Mouse (Mus musculus) right cerebral cortex, postnatal 10 days (tissue): ENCODE measurements around the gene Mcu.
A peak's percentile ranks its signal among the peaks of the same experiment; 100 is the strongest.

Experiments
- DNase-seq, 2 experiments: peaks; one replicate each; pipeline ENCODE4 v3.0.0; 2021; ENCODE audit warnings: low spot score in 2 of 2

Mcu gene

DNA sequence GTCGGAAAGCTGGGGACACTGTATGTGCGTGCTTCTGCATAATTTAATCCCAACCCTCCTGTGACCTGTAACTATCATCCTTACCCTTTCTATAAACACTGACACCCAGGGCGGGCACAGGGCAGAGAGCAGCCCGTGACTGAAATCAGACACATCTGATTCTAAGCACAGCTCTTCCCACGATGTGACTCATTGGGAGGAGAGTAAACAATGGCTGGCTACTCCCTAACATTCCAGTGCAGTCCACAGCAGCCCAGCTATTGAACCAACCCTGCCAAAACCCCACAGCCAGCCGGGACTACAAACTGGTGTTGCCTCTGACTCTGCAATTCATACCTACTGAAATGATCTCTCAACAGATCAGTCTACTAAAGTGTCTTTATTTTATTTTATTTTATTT, 78.9 kb downstream of the Mcu start:
- DNase-seq, result no peak

DNA sequence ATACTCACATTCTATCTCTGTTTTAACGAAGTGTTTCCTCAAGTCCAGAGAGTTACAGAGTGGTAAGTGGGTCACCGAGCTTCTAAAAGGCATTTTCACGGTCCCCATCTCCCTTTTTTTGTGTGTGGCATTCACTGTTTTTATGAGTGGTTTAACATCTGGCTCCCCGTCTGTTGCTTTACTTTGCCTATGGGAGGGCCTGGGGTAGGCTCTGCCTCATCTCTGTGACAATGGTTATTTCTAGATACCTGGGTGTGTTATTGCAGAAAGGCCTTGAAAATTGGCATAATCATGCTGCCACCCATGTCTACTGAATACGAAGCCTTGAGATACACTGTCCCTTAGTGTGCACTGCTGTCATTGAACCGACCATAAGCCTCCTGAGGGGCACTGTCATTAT, 84.2 kb downstream of the Mcu start:
- DNase-seq, result no peak

DNA sequence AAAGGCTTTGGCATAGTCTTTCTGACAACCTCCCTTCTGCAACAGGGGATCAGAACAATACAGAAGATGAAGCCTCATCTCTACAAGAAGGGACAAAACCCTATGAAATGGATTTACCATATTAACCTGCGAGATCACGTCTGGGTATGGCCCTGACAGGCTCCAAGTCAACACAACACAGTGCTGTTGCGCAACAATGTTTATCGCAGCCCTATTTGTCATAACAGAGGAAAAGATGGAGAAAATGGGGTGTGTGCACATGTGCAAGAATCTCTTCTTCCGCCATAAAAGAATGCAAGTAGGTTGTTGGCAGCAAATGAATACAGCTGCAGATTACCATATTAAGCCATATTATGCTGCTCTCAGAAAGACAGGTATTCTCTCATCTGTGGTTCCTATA, 88.7 kb downstream of the Mcu start:
- no peak for DNase-seq

DNA sequence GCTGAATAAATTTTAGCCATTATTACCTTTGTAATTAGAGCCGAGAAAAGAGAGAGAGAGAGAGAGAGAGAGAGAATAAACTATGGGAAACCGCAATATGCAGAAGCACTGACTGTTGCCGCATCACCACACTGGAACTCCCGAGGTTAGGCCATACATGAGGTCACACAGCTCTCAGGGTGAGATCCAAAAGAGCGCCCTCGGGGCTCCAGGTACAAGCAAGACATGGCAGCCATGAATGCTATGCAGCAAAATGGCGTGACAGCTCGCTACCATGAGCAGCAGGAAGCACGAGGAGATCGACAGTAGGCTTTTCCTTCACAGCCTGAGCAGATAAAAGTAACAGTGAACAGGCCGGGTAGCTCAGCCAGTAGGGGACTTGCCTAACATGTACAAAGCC, 89.2 kb downstream of the Mcu start:
- DNase-seq, result no peak

DNA sequence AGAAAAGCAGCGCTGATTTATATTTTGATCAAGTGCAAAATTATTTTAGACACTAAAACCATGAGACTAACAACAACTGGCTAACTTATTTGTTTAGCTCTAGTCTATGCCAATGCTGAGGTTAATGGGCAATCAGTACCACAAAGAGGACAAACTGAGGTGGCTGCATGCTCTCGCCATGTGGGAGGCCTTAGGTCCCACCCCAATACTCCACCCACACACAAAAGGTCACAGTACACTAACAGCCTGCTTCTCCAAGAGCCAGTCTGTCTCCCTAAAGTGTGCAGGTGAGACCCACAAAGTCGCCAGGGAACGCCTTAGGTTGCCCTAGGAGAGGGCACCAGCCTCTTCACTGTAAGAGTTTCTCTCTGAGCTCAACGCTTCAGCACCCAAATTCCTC, 91.8 kb downstream of the Mcu start:
- DNase-seq, result no peak

DNA sequence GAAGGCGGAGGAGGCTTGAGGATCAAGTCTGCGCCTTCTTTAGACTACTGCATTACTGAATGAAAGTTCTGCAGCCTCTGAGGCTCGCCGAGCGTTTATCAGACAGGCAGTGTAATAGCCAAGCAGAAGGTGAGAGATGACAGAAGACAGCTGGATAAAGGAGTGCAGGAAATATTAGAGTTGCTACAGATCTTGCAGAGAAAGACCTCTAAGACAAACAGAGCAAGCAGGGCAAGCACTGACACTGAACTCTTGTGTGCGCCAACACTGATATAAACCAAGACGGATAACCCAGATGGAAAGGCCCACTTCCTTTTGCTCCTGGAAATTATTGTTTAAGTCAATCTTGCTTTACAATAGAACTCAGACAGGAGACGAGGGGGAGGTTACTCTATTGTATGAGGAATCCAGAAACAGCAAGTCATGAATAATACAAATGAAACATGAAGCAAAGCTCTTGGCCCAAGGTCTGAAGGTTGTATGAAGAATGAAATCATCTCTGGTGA, 92.6 kb downstream of the Mcu start:
- DNase-seq, result no peak

DNA sequence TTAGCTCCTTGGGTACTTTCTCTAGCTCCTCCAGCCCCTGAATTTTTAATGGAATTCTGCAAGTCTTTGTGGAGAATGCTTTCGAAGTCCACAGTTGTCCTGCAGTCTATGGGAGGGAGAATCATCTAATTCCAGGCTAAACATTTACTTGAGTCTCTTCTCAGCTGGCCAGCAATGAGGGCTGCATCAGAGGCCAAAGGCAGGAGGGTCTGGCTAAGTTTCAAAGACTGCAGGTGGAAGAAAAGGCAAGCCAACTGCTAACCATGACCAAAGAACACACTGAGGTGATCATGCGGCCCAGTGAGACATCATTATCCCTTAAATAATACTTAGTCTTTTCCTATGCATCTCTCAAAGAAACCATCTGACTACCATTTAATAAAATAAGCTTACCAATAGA, 95.8 kb downstream of the Mcu start:
- no peak for DNase-seq

DNA sequence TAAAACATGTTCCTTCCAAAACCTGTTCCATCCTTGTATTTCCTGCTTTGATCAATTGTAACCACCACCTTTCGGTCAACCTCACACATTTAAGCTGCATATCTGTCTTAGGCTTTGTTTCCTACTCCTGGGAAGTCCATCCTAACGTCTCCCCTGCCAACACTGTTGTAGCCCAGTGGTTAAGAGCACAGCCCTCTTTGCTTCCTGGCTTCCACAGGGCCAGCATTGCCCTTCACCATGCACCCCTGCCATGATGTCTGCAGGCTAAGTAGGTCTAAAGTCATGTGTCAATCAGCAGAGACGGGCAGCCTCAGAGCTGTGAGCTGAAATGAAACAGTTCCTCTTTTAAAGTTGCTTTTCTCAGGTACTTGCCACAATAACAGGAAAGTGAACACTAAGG, 97.1 kb downstream of the Mcu start:
- DNase-seq, result no peak

DNA sequence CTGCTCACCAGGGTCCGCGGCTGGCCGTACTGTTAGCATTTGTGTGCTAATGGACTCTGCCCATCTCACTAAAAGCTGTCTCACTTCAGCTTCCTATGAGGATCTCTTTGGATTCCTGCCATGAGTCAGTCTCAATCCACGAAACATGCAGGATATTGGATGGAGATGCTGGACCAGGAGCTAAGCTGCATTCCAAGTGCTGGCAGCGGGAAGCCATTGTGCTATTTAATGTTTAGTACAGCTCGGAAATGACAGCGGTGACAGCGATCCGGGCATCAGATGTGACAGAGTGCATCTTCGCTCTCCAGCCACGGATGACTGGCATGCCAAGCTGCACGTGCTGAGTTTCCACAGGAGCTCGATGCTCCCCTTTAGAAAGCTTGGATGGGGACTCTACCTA, 99.3 kb downstream of the Mcu start:
- DNase-seq, result no peak

DNA sequence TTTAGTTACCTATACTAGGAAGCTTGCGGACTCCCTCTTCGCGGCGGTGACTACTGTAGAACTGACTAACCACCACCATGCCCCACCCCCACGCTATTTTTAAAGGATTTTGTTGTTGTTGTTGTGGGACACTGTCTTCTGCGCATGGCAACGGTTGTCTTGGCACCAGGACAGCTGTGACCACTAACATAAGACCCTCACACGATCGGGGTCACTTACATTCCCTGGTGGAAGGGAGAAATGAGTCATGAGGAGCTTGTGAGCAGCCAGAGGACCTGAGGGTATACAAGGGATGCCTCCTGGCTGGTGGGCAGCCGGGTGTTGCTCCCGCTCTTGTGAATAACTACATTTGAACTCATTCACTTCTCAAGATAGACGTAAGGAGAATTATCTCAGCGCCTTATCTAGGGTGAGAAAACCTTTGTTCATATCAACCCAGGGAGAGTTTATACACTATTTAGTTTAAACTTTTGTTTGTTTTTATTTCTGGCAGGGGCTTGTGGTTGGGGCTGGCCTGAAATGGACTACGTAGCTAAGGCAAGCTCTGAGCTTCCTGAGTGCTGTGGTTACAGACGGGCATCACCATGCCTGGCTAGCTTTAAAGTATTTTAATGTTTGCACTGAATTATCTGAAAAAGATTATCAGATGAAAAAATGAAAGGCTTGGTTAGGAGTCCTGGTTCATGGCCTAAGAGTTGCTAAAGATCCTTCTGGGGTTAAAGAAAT, 101.6 kb downstream of the Mcu start:
- no peak for DNase-seq

DNA sequence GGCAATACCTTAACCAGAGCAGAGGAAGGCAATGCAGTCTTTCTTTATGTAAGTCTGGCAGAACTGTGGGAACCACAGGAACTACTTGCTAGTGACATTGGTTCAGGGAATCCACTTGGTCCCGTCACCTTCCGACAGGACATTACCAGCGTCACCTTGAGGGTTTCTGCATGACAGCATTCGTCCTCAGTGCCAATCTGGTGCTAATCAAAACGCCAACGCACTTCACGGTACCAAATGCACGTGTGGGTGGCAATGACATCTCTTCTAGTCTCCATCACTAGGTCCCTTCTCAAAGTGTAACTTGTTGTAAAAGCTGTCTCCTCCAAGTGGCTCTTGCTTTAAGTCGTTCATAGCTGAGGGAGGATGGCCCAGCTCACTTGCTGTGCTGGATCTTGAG, 104.3 kb downstream of the Mcu start:
- no peak for DNase-seq

DNA sequence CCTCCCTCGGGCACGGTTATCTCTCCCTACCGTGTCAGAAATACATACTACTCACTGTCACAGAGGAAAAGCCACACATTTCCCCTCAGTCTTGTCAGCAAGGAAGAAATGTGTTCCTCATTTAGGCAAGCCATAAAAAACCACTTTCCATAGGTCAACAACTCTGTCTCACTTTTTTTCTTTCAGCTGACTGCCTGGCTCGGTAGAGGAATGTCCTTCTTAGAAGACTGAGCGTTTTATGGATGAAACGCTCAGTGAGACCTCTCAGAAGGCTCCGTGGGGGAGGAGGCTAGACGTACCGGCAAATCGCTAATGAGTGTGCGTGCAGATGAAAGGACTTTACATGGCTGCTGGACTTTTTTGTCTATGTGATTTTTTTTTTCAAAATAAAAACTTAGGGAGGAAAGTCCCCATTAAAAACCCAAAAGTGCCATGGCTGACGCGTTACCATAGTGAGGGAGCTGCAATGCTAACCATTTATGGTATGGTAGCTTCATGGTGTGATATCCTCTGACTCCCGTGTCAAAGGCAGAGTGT, 105.0 kb downstream of the Mcu start:
- no peak for DNase-seq

DNA sequence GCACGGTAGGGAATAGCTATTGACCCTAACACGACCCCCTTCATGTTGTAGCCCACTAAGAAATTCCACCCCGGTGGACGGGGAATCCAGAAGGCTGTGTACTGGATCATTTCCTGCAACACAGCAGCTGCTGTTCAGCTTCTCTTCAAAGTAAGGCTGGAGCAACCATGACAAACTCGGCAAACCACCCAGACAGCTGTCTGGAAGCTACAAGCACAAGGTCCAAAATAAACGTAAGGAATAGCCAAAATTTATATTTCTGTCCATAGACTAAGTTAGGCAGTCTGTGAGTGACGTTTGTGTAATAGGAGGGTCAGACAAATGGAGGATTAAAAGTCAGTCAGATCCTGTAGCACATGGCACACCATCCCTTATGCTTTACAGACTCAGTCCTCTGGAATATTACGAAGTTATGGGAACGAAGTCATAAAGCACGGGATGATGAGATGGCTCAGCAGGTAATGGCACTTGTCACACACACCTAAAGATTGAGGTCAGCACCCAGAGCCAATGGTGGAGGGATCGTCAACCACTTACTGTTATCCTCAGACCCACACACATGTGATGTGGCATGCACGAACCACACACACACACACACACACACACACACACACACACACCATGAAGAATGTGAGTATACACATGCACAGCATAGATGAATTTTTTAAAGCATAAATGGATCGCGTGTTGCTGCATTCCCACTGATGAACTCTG, 105.6 kb downstream of the Mcu start:
- peak; percentile 41 to 68 for DNase-seq

DNA sequence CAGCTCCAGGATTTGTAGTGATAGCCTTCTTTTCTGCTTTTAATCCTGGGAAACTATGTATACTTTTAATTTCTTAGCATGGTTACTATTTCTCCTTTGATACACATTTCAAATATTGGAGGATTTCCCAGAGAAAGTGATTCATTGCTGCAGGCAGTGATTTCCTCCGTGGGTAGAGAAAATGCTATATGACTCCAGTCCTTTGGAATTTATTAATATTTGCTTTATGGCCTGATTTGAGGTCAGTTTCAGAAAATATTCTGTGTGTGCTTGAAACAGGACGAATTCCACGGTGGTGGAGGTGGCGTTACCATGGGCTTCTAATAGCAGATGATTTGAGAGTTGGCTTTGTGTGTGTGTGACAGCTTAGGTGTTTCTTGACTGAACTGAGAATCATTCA, 107.3 kb downstream of the Mcu start:
- DNase-seq, result no peak

DNA sequence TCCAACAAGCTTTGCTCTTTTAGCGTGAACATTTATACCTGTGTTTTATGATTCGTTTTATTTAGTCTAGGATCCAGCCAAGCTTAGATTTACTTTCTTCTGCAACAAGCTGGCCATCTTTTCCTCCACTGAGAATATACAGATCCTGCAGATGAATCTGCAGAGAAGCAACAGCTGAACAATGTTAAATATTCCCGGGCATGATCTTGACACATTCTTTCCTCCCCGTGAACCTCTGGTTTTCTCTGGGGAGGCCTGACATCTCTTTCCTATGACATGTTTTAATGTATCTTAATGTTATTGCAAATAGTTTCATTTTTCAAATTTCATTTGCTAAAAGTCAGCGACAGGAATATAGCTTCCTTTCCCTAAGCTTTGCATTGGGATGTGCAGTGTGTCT, 109.8 kb downstream of the Mcu start:
- DNase-seq, result no peak

DNA sequence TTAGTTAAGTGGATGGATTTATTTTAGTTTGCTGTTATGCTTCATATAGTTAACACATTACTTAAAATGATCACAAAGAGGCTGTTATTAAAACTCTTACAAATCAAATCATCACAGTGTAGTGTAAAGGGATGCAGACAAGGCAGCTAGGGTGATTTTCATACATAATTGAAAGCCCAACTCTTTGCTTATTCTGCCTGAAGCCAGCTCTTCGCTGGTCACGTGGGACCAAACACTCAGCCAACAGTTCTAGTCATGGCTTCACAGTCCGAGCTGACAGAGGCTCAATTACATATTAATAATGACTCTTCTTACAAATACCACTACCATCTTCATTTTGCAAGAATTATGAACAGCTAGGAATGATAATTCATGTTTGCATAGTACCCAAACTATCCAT, 112.2 kb downstream of the Mcu start:
- DNase-seq, result no peak

DNA sequence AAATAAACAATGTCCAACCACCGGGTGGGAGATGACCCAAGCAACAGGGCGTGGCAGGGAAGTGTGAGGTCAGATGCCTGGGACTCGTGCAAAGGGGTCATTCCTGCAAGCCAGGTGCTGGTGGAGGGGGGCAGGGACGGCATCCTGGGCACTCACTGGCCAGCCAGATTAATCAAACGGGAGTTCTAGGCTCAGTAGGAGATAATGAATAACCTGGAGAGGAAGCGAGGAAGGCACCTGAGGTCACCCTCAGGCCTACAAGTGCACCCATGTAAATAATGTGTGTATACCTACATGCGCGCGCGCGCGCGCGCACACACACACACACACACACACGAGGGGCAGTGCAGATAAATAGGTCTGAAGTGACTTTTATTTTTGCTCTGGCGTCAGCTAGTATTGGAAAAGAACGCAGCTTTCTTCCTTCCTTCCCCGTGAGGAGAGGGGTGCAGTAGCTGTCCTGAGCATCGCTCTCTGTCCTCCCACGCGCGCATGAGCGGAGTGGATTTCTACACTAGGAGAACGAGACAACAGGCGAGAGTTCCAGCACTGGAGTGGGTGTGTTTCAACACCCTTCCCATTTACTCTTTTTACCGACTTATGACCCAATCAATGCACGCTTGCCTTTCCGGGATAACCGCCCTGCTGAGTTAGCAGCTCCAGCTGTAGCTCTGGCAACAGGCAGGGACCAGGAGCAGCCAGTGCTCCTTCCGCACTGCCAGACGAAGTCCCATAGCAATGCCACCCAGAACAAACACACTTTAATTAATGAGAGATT, 112.9 kb downstream of the Mcu start:
- peak; percentile 55 to 64 for DNase-seq

DNA sequence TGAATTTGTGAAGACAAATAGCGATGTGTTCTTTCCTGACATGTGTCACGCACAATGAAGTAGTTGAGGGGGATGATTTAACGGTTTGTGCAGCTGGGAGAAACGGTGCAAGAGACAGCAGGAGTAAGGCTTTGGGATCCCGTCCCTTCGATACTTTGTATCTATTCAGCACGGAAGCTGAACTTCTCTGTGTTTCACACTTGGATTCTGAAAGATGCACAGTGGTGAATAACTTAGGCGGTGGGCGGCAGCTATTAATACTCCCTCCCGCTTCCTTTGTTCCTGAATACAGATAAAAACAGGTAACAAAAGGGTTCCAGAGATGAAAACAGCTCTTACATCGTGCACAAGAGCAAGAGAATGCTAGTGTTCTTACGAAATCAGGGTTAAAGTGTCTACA, 114.1 kb downstream of the Mcu start:
- no peak for DNase-seq

DNA sequence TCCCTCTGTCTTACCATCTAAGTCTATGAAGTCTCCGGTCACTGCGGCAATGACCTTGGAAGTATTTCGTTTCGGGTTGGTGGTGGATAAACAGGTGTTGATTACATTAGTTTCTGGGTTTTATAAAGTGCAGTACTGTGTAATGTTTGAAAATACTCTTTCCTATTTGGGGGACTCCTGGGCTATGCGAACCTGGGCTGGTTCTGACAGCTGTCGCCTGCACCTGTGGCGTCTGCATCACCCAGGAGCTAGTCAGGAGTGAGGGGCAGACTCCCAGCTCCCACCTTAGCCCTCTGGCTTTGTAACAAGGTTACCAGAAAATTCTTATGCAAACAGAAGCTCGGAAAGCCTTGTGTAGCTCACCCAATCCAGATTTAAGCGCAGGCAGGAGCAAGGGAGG, 114.7 kb downstream of the Mcu start:
- no peak for DNase-seq

DNA sequence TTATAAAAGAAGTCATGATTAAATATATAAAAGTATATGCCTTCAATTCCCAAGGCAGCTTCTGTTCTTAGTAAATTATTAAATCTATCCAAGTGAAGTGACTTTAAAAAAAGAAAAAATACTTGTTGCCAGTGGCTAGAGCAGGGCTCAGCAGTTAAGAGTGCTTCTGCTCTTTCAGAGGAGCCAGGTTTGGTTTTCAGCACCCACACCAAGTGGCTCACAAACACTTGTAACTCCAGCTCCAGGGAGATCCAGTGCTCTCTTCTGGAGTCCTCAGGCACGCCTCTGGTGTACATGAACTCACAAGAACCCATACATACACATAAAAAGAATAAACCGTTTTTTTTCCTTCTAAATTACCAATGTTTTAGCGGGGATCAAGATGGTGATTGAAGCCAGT, 116.3 kb downstream of the Mcu start:
- DNase-seq, result no peak

DNA sequence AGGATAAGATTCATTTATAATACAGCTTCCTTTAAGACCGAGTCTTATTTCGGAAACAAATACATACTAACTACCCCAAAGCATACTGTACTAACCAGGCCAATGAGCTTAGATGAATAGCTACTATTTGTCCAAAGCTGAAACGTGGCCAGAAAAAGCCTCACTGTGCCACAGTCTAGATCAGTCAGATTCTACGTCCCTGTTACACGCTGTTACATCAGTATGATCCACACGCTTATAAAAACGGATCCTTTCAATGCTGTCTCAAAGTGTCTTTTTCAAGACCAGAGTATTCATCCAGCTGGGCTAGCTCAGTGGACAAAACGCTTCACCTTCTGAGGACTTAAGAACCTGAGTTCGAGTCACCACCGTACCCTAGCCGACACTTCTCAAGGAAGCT, 119.5 kb downstream of the Mcu start:
- DNase-seq, result no peak

DNA sequence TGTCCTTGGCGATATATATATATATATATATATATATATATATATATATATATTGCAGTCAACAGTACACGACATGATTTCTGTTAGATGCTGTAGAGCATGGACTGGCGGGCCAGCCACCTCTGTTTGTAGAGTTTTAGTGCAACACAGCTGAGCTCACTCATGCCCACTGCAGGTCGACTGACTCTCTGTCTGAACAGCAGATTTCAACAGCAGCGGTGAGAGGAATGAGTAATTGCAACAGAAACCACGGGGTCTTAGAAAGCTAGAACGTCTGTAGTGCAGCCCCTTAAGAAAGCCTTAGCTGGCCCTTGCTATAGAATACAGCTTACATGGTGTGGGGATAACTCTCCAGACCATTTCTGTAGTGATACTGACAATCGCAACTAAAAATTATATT, 121.6 kb downstream of the Mcu start:
- DNase-seq, result no peak

DNA sequence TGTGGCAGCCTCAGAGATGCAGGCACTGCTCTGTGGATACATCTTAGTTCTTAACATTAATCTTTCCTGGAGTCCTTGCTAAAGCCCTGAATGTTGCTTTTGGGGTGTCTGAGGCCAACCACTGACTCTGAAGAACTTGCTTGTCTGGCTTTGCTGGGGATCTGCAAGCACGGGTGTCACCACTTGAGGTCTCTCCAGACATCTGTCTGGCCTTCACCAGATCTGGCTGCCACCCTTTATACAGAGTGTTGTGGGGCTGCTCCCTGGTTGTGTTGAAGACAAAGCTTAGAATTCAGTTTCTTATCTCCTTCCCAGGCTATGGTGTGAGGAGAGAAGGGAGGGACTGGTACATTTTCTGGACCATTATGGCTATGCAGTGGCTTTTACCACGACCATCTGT, 122.4 kb downstream of the Mcu start:
- no peak for DNase-seq
